Mouse (Mus musculus): ENCODE results near the gene Gbp7.
"Not testable (repeated sequence)": the region's sequence is repeated elsewhere in the genome, so short reads cannot be mapped to it uniquely, and the experiment has no call there.

Gbp7 gene

DNA sequence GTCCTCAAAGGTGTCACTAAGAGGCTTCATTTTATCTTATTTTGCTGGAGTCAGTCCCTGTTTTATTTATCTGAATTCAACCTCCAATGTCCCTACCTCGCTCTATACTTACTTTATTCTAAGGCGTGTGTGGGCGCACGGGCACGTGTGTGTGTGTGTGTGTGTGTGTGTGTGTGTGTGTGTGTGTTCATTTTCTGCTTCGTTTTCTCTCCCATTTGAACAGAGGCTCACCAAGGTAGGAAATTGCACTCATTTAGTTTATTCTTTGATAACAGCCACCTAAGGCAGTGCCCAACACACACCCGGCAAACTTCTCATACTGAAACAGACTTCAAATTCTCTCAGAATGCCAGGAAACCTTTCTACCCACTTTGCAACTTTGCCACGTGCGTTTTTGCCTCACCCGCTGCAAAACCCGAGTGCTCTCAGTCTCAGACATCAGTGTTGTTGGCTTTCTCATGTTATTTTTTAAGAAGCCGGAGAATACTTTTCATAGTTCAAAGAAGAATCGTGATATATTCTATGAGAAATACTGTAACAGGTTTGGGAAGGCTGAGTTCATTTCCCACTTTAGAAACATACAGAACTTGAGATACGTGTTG lies 31.0 kb downstream of the Gbp7 start:
- no peak for DNase-seq

- DNase-seq: no peak
Measured at GRCm38 (mm10) chr3:142561666-142562065, 31.5 kb downstream of the Gbp7 start.

- DNase-seq: not testable (repeated sequence)
Measured at GRCm38 (mm10) chr3:142567490-142567889, 37.3 kb downstream of the Gbp7 start.

GRCm38 (mm10) chr3:142570738-142571137 lies 40.6 kb downstream of the Gbp7 start:
- no peak for DNase-seq

DNA sequence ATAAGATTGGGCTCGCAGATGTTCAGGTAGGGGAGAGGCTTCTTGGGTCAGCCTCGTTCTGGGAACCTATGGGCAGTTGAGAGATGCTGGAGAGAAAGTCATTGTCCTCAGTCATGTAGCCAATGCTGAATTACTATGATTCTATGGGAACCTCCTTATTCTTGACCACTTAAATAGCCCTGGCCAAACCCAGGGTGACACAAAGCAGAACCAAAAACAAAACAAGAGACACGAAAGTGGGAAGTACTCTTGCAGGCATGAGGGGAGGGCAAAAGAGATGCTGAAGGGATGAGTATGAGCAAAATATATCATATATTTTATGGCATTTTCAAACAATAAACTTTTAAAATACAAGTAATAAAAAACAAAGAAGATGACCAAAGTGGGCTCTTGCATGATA lies 47.0 kb downstream of the Gbp7 start:
- DNase-seq: no peak

- no peak for DNase-seq
Measured at GRCm38 (mm10) chr3:142578342-142578741, 48.2 kb downstream of the Gbp7 start.

- DNase-seq: no peak
Measured at GRCm38 (mm10) chr3:142583067-142583466, 52.9 kb downstream of the Gbp7 start.

GRCm38 (mm10) chr3:142587386-142587785 lies 57.2 kb downstream of the Gbp7 start:
- no peak for DNase-seq

DNA sequence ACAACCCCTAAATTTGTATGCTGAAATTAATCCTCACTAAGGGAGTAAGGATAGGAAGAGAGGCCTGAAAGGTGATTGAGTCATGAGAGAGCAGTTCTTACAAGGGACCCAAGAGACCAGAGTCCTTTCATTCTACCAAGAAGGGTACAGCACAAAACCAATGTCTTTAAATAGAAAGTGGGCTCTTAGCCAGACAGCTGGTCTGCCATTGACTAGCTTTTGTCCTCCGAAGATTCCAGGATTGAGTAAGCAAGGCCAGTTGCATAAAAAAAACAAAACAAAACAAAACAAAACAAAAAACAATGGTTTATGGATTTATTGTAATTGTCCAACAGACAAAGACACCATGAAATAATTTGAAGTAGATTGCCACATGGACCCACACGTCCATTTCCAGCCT lies 58.7 kb downstream of the Gbp7 start:
- DNase-seq: no peak

DNA sequence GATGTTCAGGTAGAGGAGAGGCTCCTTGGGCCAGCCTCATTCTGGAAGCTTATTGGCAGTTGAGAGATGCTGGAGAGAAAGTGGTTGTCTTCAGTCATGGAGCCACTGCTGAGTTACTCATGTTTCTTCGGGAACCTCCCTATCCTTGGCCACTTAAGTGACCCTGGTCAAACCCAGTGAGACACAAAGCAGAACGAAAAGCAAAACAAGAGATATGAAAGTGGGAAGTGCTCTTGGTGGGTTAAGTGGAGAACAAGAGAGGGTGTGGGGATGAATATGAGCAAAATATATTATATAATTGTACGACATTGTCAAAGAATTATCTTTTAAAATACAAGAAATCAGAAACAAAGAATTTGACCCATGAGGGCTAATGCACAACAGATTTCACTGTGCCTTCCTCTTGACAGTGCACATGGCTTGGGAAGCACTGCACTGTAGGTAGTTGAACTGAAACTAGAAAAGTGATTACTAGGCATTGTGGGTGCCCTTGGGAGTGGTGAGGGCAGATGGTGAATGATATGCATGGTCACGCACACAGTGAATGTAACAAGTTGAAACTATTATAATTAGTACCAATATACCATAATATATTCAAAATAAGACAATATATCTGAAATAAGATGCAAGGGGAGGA lies 60.4 kb downstream of the Gbp7 start:
- DNase-seq: no peak

DNA sequence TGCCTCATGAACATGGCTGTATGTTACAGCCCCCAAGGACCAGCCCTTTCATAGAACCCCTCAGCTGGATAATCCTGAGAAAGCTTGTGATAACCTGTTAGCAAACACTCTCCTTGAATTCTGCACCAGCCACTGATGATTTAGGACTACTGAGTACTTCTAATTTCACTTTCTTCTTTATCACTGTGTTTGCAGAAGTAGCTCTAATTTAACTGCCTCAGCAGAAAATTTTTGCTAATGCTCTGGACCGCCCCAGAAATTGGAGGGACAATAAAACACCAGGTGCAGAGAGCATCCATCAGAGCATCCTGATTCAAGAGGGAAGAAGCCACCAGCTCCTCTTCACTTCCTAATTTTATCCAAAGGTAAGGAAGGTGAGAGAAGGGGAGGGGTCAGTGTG lies 64.4 kb downstream of the Gbp7 start, which contains the start of gene Gbp2b:
Gene Gbp2b, plus strand, starts transcription at position 301 of the 400 bp plus-strand sequence.
- no peak for DNase-seq

- no peak for DNase-seq
Measured at GRCm38 (mm10) chr3:142597923-142598322, 67.8 kb downstream of the Gbp7 start.

Measured in kidney, adult 8-10 months (tissue).